Mouse (Mus musculus) cortical plate, adult 2 months (tissue): ENCODE data around the gene Ncdn.

Source experiments
- CTCF ChIP-seq: fragments of 200-500 bp; IDR thresholded peaks from 2 replicates; pipeline ENCODE4 v1.5.1; 2011; ENCODE audit warnings: mild to moderate bottlenecking, control low read depth, low read length; ENCODE audit not compliant: insufficient read depth; ENCODE audit errors: extremely low read depth
- POLR2A ChIP-seq: fragments of 200-500 bp; IDR thresholded peaks from 2 replicates; pipeline ENCODE4 v1.6.1; 2011; ENCODE audit warnings: mild to moderate bottlenecking, low read length, control low read depth; ENCODE audit not compliant: insufficient read depth; ENCODE audit errors: extremely low read depth

DNA sequence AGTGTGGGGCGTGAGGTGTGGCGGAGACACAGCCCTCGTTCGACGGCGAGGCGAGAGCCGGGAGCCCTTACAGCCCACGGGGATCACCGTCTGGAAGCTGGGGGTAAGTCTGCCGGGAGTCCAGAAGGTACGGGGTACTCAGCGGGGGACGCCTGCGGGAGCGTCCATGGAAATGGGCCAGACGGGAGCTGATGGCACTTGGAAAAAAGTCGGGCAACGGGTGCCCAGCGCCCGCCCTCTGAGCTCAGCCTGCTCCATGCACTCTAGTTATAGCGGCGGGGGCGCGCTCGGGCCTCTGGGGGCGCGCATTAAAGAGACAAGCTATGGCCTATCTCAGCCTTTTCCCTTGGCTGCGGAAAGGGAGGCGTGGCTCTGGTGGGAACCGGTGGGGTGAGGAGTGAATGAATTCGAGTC lies 17.2 kb downstream of the Ncdn start, which contains the start of gene Tfap2e:
- TF ChIP-seq CTCF (no peak), POLR2A (no peak)
